Mouse (Mus musculus): ENCODE measurements around the gene Id3.

Id3 gene

DNA sequence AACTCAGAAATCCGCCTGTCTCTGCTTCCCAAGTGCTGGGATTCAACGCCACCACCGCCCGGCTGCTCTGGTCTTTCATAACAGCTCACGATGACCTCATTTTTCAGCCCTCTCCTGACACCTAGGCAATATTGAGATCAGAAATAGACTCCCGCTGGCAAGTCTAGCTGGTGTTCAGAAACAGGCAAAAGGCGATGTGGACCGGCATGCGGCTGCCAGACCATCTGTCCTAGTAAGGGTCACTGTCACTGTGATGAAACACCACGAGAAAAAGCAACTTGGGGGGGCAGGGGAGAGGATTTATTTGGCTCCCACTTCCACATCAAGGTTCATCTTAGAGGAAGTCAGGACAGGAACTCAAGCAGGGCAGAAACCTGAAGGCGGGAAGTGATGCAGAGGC, 17.8 kb upstream of the Id3 start:
- DNase-seq: no peak

GRCm38 (mm10) chr4:136126019-136126418, 17.3 kb upstream of the Id3 start:
- DNase-seq: no peak

DNA sequence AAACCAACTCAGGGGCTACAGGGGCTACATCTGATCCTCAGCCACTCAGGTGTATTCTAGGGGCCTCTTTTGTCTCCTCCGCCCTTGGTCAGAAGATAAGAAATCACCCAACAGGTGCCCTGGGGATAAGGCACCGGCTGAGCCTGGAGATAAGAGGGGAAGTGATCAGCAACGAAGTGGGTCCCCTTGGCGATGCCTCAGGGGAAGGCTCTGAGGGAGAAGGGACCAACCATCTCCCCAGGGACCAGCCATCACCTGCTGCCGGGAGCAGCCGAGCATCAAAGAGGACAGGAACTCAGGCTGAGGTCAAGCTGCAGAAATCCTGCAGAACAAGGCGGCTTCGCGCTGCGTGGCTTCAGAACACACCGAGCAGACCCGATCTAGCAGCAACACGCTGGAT, 15.6 kb upstream of the Id3 start:
- no peak for DNase-seq

GRCm38 (mm10) chr4:136129842-136130241, 13.5 kb upstream of the Id3 start:
- no peak for DNase-seq

GRCm38 (mm10) chr4:136133801-136134200, 9.5 kb upstream of the Id3 start:
- DNase-seq: no peak

DNA sequence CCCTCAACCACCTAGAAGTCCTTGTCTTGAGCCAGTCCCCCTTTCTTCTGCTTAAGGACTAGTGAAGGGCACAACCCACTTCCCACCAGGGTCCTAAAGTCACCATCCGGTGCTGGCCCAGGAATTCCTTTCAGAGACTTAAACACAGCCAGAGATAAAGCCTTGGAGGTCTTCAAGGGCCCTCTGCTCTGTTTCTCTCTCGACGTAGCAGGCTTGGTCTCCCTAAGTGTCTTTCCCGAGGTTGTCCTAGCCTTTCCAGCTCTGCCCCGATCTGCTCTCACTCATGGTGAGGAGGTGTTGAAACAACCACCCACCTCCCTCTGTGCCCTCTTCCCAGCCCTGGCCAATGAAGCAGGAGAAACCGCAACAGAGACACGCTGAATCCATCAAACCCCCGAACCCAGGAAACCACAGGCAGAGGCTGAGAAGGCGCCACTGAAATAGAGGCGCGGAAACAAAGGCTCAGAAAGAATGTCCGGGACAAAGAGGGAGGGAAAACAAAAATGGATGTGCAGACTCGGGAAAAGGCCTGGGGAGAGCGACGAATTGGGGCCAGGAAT, 8.8 kb upstream of the Id3 start:
- DNase-seq: peak; percentile 57

DNA sequence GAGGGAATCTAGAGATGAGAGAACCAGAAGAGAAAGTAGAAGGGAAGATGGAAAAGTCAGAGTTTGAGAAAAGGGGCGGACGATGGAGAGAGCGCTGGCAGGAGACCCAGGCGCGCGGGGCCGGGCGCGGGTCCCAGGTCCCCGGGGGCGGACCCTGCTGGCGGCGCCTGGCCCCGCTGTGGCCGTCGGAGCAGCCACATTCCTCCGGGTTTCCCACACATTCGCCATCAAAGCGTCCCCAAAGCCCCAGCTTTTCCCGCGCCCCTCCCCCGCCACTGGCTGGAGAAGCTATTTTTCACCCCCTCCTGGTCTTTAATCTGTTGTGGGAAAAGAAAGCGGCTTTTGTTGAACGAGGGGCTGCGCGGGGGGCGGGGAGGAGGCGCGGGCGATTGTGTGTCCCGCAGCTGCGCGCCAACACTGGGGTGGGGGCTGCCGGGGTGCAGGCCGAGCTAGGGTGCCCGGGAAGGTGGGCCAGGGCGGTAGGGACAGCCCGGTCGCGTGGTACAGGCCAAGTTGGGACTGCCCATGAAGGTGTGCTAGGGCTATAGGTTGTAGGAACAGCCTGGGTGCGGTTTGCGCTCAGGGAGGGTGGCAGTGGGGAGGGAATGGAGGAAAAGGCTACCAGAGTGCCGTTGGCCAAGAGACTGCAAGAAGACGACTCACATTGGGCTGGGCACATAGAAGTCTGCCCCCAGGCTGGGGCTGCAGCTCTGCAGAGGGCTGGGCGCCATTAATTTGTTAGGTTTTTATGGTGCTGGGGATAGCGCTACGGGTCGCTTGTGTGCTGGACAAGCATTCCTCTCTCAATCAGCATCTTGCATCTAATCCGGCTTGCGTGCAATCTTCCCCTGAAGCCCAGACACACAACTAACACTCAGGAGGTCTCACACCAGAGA, 8.1 kb upstream of the Id3 start:
- peak; percentile 92 for DNase-seq

DNA sequence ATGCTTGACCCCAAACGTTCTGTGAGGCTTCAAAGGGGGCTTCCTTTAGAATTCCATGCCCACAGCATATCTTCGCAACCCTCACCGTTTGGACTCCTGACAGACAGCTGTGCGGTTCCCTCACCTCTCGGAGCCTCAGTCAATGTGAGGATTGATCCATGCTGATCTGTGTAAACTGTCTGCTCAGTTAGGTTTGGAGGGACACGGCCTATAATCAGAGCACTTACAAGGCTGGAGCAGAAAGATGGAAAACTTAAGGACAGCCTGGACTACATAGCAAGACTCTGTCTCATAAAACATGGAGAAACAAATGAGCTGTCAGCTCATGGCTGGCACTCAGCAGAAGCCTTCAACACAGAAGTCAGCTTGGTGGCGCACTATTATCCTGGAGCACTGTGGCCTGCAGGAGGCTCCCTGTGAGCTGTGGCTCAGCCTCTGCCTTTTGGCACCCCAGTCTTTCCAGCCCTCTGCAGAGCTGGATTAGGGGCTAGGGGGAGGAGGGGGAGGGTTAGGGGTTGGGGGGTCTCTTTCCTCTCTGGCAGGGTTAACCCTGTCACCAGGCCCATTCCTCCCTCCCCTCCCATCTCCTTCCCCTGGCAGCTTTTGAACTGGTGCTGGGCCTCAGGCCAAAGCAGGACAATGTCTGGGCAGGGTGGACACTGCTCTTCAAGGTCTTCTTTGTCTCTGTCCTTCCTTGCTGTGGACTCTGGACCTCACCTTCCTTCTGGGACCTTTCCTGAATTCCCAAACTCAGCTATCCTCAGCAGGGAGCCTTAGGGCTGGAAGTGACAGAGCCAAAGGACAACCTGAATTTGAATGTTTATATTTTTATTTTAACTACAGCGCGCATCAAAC, 7.2 kb upstream of the Id3 start:
- peak; percentile 80 for DNase-seq

- no peak for DNase-seq
These were observed 3.8 kb upstream of the Id3 start for GRCm38 (mm10) chr4:136139326-136140110.

GRCm38 (mm10) chr4:136140327-136141250, 2.7 kb upstream of the Id3 start:
- DNase-seq: peak; percentile 98

- DNase-seq: peak; percentile 48
These were observed 767 bp upstream of the Id3 start for GRCm38 (mm10) chr4:136142267-136143192.

DNA sequence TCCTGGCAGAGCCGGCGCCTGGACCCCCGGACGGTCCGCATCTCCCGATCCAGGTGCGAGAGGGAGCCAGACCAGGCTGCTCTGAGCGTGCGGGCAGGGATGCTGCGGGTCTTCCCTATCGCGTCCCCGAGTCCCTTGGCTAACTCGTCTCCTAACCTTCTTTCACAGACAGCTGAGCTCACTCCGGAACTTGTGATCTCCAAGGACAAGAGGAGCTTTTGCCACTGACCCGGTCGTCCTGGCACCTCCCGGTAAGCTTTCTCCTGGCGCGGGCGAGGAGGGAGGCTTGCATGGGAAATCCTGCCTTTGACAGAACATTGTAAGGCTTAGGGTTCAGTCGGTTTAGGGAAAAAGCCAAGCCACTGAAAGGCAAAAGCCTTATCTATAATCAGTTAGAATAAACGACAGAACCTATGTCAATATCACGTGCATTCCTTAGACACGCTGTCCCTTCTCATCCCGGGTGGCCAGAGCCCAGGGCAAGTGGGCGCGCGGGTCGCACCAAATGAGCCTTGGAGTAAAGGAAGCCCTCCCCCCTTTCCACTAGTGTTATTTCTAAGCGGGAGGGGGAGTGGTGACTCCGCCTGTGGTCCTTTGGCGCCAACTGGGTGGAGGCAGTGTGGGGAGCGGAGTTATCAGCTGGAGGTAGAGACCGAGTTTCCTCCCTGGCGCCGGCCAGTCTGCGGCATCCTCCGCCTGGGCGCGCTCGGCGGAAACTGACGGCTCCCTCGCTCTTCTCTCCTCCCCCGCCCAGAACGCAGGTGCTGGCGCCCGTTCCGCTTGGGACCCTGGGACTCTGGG, 1.0 kb downstream of the Id3 start:
- DNase-seq: peak; percentile 93

DNA sequence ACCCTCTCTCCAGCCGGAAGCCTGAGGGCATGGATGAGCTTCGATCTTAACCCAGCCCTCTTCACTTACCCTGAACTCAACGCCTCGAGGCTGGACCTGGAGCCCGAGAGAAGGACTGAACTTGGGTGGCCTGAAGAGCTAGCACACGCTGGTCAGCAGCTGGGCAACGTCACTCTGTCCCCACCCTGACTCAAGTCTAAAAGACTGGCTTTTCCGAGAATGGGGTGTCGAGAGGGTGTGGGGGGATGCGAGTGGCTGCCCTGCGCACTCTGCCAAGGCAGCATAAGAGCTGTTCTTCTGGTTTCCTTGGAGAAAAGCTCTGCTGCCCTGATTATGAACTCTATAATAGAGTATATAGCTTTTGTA, 1.6 kb downstream of the Id3 start:
- no peak for DNase-seq

- DNase-seq: peak; percentile 28
These were observed 2.1 kb downstream of the Id3 start for GRCm38 (mm10) chr4:136145362-136145885.

DNA sequence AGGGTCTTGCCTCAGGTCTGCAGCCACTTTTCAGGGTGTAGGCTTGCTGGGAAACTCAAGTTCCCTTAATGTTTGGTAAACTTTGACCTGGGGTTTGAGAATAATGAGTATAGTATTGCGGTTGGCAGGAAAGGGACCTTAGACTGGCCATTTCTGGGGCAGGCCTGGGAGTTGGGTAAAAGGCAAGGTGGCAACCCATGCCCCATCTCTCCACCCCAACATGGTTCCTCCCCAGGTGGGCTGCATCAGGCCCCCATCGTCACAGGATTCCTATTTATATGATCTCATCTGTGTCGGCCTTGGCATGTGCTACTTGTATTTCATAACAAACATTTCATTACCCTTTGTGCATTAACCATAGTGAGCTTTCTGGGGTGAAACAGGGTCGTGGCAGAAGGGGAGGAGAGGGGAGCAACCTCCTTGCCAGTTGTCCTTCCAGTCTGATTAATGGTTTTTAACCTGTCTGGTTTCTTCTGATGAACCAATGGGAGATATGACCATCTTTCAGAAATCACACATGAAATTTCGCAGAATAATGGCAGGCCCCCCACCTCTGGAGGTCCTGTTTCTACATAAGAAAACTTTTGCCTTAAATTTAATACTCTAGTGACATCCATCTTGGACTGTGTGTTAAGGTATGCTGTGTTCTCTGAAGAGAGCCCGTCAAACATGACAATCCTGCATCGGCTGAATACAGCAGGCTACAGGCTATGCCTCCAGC, 2.9 kb downstream of the Id3 start:
- peak; percentile 31 for DNase-seq

- peak; percentile 30 for DNase-seq
These were observed 3.4 kb downstream of the Id3 start for GRCm38 (mm10) chr4:136146712-136147154.

GRCm38 (mm10) chr4:136147436-136148135, 4.3 kb downstream of the Id3 start:
- peak; percentile 89 for DNase-seq
